Mouse (Mus musculus) brain, embryonic 14.5 days (tissue): ENCODE measurements around the gene Prss40.
"Not testable (repeated sequence)": the region's sequence is repeated elsewhere in the genome, so short reads cannot be mapped to it uniquely, and the experiment has no call there.

Experiments
- CTCF ChIP-seq: fragments of 200-500 bp; IDR thresholded peaks from 2 replicates; pipeline ENCODE4 v1.5.1; 2012; ENCODE audit warnings: inconsistent platforms, mild to moderate bottlenecking, moderate library complexity, borderline replicate concordance; ENCODE audit not compliant: insufficient read depth, insufficient read length; ENCODE audit errors: extremely low read depth
- POLR2A ChIP-seq: fragments of 200-500 bp; IDR thresholded peaks from 2 replicates; pipeline ENCODE4 v1.6.1; 2012; ENCODE audit warnings: mild to moderate bottlenecking, inconsistent platforms, borderline replicate concordance; ENCODE audit not compliant: poor library complexity, insufficient read depth, insufficient read length, severe bottlenecking; ENCODE audit errors: extremely low read depth

- not testable (repeated sequence) for TF ChIP-seq CTCF, POLR2A
Measured at GRCm38 (mm10) chr1:34534574-34534973, 26.2 kb downstream of the Prss40 start.
